Mouse (Mus musculus) erythroblast, embryonic 14.5 days (primary cell): Measurements from ENCODE around the gene Gm28038.

Experiments
- GATA1 ChIP-seq: IDR thresholded peaks from 2 replicates; pipeline ENCODE4 v1.6.1; 2012; ENCODE audit warnings: low read length, inconsistent platforms, mixed read lengths
- TAL1 ChIP-seq: IDR thresholded peaks from 3 replicates; pipeline ENCODE4 v1.6.1; 2012; ENCODE audit warnings: low read length, inconsistent platforms, mixed read lengths

- no peak for TF ChIP-seq TAL1
- no peak for TF ChIP-seq GATA1
These were observed 30.6 kb downstream of the Gm28038 start for GRCm38 (mm10) chr2:30311481-30311880.
